Mouse (Mus musculus): Measurements from ENCODE around the gene Fam107a. TPM values are rescaled to one million over a fixed set of nuclear protein-coding genes. Genes with fewer than 3 reads are reported as not detected.

The Fam107a gene
- polyA plus RNA-seq, 1 experiment: 4.5 TPM

DNA sequence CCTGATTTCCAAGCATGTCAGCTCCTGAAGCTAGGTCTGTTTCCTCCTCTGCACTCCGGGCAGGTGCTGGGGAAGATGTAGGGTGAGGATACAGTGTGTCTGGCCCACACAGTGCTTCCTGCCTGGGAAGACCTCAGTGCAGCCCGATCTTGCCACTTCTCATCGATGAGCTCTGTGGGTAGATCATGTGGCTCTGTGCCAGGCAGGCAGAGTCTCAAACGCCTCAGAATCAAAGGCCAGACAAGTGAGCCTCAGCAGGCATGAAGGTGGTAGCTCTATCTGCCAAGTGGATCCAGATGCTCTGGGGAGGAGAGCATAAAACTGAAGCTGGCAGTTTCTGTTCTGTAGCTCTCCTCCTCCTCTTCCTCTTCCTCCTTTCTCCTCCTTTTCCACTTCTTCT, 22.4 kb upstream of the Fam107a start:
- H3K79me2 ChIP-seq (ENCODE audit: control insufficient read depth, insufficient read depth): no peaks in the 10 kb centered on the region
- no peak overlapping the region for H3ac ChIP-seq (ENCODE audit: control insufficient read depth, insufficient read length)
- H3K4me2 ChIP-seq (ENCODE audit: low read depth): no peak overlapping the region
- no peak for TF ChIP-seq POLR2AphosphoS2 (IDR thresholded peaks at IDR 0.05; ENCODE audit: insufficient read length, low read depth)
- no peak for TF ChIP-seq MAX (IDR thresholded peaks at IDR 0.05; ENCODE audit: low read depth)
- no peak for TF ChIP-seq TCF12 (IDR thresholded peaks at IDR 0.05; ENCODE audit: insufficient read depth, poor library complexity, severe bottlenecking)
- no peak for TF ChIP-seq MYOG (IDR thresholded peaks at IDR 0.05; ENCODE audit: control insufficient read depth in 1 of 3, insufficient read depth in 1 of 3, insufficient read length in 2 of 3, low read depth in 2 of 3)
- no peak for TF ChIP-seq POLR2A (IDR thresholded peaks at IDR 0.05; ENCODE audit: insufficient read length, low read depth)
- no peak overlapping the region for H3K4me3 ChIP-seq
- no peaks in the 10 kb centered on the region for H3K36me3 ChIP-seq (ENCODE audit: control insufficient read depth, insufficient read depth)
- H3K27me3 ChIP-seq (ENCODE audit: control insufficient read depth, insufficient read depth, insufficient read length): no peaks in the 10 kb centered on the region

DNA sequence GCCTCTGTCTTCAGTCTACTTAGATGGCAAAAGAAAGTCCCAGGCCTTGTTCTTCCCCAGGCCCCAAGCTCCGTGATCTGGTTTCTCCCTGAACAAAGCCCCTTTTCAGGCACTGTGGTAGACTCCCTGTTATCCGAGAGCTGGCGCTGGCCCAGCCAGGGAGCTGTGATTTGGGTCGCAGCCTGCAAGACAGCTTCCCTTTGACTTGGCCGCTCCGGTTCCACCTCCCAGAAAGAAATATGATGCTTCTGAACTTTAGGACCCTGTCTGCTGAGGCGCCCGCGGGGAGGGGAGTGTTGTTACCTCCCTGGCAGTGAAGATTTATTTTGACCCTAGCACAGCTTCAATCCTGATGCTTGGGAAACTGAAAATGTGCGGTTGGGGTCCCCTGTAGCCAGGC, 18.1 kb upstream of the Fam107a start:
- H3K79me2 ChIP-seq (ENCODE audit: control insufficient read depth, insufficient read depth): no peaks in the 10 kb centered on the region
- TF ChIP-seq USF1 (IDR thresholded peaks at IDR 0.05; ENCODE audit: low read depth): no peak
- no peaks in the 10 kb centered on the region for H3K36me3 ChIP-seq (ENCODE audit: control insufficient read depth, insufficient read depth)
- H3K4me3 ChIP-seq: no peak overlapping the region
- no peak overlapping the region for H3K4me2 ChIP-seq (ENCODE audit: low read depth)
- no peak overlapping the region for H3ac ChIP-seq (ENCODE audit: control insufficient read depth, insufficient read length)
- H3K27me3 ChIP-seq (ENCODE audit: control insufficient read depth, insufficient read depth, insufficient read length): no peaks in the 10 kb centered on the region

DNA sequence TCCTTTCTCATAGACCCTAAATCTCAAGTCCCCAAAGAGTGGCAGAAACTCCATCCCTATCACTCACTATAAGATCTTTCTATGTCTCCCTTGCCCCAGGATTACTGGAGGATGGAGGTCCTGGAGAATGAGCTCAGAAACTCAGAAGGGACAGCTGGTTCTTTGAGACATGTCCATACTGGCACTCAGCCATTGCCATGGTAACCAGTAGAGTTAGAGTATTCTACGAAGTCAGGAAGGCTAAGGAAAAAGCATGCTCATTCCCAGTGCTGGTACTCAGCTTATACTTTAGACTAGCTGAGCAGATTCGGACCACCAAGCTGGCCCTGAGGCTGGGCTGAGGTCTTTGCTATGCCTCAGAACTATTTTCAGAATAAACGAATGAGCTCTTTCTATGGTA, 16.7 kb upstream of the Fam107a start:
- Histone ChIP-seq H3ac (ENCODE audit: control insufficient read depth, insufficient read length) (no peak overlapping the region), H3K79me2 (ENCODE audit: control insufficient read depth, insufficient read depth) (no peaks in the 10 kb centered on the region), H3K4me2 (ENCODE audit: low read depth) (no peak overlapping the region), H3K4me3 (no peak overlapping the region), H3K27me3 (ENCODE audit: control insufficient read depth, insufficient read depth, insufficient read length) (no peaks in the 10 kb centered on the region), H3K36me3 (ENCODE audit: control insufficient read depth, insufficient read depth) (no peaks in the 10 kb centered on the region)
- no peak for TF ChIP-seq POLR2A (IDR thresholded peaks at IDR 0.05; ENCODE audit: insufficient read length, low read depth)

DNA sequence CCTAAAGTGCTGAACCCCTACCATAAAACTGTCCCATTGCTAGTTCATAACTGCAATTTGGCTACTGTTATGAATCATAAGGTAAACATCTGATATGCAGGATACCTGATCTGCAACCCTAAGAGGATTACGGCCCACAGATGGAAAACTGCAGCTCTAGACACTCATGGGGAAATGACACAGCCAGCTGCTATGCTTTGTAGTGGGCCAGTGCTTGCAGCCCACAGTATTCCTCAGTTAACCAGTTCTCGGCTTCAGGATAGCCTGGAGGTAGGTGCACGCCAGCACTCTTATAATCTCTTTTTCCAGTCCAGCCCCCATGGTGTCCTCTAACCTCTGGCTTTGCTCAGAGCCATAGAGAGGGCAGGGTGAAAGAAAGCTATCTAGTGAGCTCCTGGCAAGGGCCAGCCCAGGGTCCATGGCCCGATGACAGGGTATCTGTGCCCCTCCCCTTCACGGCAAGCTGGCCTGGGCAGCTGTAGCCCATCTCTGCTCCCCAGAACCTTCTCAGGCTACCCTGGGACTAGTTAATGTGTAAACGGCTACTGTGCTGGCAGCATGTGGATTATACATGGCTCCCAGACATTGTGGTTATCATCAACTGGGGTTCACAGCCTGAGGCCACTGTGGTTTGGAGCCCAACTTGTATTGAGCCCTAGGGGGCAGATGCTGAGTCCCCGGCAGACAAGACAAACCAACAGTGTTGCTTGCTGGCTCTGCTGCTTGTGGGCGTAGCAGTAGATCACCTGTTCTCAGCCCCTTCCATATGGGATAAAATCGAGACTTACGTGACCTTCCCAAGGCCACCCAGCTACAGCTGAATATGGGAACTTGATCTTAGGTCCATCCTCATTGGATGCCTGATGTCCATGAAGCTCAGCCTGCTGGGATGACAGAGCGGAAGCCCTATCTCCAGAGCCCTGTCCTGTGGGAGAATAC, 14.8 kb upstream of the Fam107a start:
- TF ChIP-seq MYOG (IDR thresholded peaks at IDR 0.05; ENCODE audit: control insufficient read depth in 1 of 3, insufficient read depth in 1 of 3, insufficient read length in 2 of 3, low read depth in 2 of 3) (peak in 1 of 3 experiments; percentile 27), MYOD1 (IDR thresholded peaks at IDR 0.05; ENCODE audit: control insufficient read depth in 1 of 3, insufficient read length in 2 of 3, low read depth in 2 of 3) (peak; percentile 24 to 84 (median 79)), USF1 (IDR thresholded peaks at IDR 0.05; ENCODE audit: low read depth) (no peak)
- Histone ChIP-seq H3K4me3 (no peak overlapping the region), H3ac (ENCODE audit: control insufficient read depth, insufficient read length) (no peak overlapping the region), H3K4me2 (ENCODE audit: low read depth) (peak overlapping the region; percentile 62), H3K79me2 (ENCODE audit: control insufficient read depth, insufficient read depth) (no peaks in the 10 kb centered on the region), H3K27me3 (ENCODE audit: control insufficient read depth, insufficient read depth, insufficient read length) (no peaks in the 10 kb centered on the region), H3K36me3 (ENCODE audit: control insufficient read depth, insufficient read depth) (no peaks in the 10 kb centered on the region)

DNA sequence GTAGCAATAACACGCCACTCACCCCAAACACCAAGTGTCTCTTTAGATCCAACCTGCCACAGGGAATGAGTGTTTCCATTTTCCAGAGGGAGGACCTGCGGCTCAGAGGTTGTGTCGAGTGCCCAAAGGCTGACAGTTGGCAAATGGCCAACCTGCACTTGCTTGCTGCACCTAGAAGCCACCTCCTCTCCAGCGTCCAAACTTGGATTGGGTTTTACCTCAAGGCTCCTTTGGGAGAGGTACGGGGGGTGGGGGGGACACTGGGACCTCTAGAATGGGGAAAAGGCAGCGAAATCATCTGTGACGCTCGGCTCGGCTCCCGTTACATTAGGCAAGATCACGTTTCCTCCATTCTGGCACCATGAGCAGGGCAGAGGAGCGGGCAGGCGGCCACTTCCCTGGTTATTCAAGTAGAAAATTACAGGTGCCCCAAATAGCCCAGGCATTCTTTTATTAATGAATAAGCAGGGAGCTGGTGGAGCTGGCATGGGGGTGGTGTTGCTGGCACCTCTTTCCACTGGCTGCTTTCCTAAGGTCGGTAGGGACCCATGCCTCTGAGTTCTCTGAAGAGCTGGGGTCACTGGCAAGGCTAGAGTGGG, 13.6 kb upstream of the Fam107a start:
- TF ChIP-seq POLR2A (IDR thresholded peaks at IDR 0.05; ENCODE audit: insufficient read length, low read depth) (no peak), SRF (IDR thresholded peaks at IDR 0.05; ENCODE audit: control insufficient read depth, insufficient read length, low read depth) (no peak), CEBPB (IDR thresholded peaks at IDR 0.05; ENCODE audit: insufficient read depth, poor library complexity, severe bottlenecking) (no peak), POLR2AphosphoS2 (IDR thresholded peaks at IDR 0.05; ENCODE audit: insufficient read length, low read depth) (no peak), USF1 (IDR thresholded peaks at IDR 0.05; ENCODE audit: low read depth) (no peak), REST (IDR thresholded peaks at IDR 0.05; ENCODE audit: insufficient read depth, insufficient read length) (no peak), TCF12 (IDR thresholded peaks at IDR 0.05; ENCODE audit: insufficient read depth, poor library complexity, severe bottlenecking) (no peak), MYOG (IDR thresholded peaks at IDR 0.05; ENCODE audit: control insufficient read depth in 1 of 3, insufficient read depth in 1 of 3, insufficient read length in 2 of 3, low read depth in 2 of 3) (no peak), MAX (IDR thresholded peaks at IDR 0.05; ENCODE audit: low read depth) (no peak), TCF3 (IDR thresholded peaks at IDR 0.05; ENCODE audit: insufficient read length, low read depth) (no peak), MYOD1 (IDR thresholded peaks at IDR 0.05; ENCODE audit: control insufficient read depth in 1 of 3, insufficient read length in 2 of 3, low read depth in 2 of 3) (no peak)

DNA sequence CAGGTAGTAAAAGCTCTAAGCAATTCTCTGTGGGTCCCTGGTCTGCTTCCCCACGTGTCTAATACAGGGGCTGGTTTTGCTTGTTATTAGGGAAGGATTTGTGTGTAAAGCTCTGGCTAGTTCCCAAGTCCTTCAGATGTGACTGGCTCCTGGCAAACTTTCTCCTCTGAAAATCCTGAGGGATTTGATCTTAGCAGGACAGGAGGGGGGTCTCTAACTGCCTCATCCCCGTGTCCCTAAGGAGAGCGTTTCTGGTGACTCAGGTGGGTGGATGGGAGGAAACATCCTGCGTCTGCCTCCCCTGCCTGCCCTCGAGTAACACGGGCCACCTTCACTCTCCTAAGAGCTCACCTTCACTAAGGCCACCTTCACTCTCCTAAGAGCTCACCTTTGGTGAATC, 12.6 kb upstream of the Fam107a start:
- H3K4me3 ChIP-seq: no peak overlapping the region
- H3K4me2 ChIP-seq (ENCODE audit: low read depth): no peak overlapping the region
- no peaks in the 10 kb centered on the region for H3K79me2 ChIP-seq (ENCODE audit: control insufficient read depth, insufficient read depth)
- no peaks in the 10 kb centered on the region for H3K36me3 ChIP-seq (ENCODE audit: control insufficient read depth, insufficient read depth)
- TF ChIP-seq TCF12 (IDR thresholded peaks at IDR 0.05; ENCODE audit: insufficient read depth, poor library complexity, severe bottlenecking) (no peak), CEBPB (IDR thresholded peaks at IDR 0.05; ENCODE audit: insufficient read depth, poor library complexity, severe bottlenecking) (no peak), POLR2AphosphoS2 (IDR thresholded peaks at IDR 0.05; ENCODE audit: insufficient read length, low read depth) (no peak), MAX (IDR thresholded peaks at IDR 0.05; ENCODE audit: low read depth) (no peak), MYOD1 (IDR thresholded peaks at IDR 0.05; ENCODE audit: control insufficient read depth in 1 of 3, insufficient read length in 2 of 3, low read depth in 2 of 3) (no peak), TCF3 (IDR thresholded peaks at IDR 0.05; ENCODE audit: insufficient read length, low read depth) (no peak), POLR2A (IDR thresholded peaks at IDR 0.05; ENCODE audit: insufficient read length, low read depth) (no peak), REST (IDR thresholded peaks at IDR 0.05; ENCODE audit: insufficient read depth, insufficient read length) (no peak), USF1 (IDR thresholded peaks at IDR 0.05; ENCODE audit: low read depth) (no peak), MYOG (IDR thresholded peaks at IDR 0.05; ENCODE audit: control insufficient read depth in 1 of 3, insufficient read depth in 1 of 3, insufficient read length in 2 of 3, low read depth in 2 of 3) (no peak)
- no peaks in the 10 kb centered on the region for H3K27me3 ChIP-seq (ENCODE audit: control insufficient read depth, insufficient read depth, insufficient read length)
- H3ac ChIP-seq (ENCODE audit: control insufficient read depth, insufficient read length): no peak overlapping the region

More for the DNA sequence above, 13.6 kb upstream of the Fam107a start:
- H3K79me2 ChIP-seq (ENCODE audit: control insufficient read depth, insufficient read depth): no peaks in the 10 kb centered on the region
- no peak overlapping the region for H3ac ChIP-seq (ENCODE audit: control insufficient read depth, insufficient read length)
- H3K27me3 ChIP-seq (ENCODE audit: control insufficient read depth, insufficient read depth, insufficient read length): no peaks in the 10 kb centered on the region
- H3K36me3 ChIP-seq (ENCODE audit: control insufficient read depth, insufficient read depth): no peaks in the 10 kb centered on the region
- H3K4me3 ChIP-seq: no peak overlapping the region
- peak overlapping the region; percentile 22 for H3K4me2 ChIP-seq (ENCODE audit: low read depth)

Measured in myocyte (in vitro differentiated cells).